Mouse (Mus musculus) ES-Bruce4 (cell line): ENCODE data around the gene Gstm1.

ENCODE experiments used
- CTCF ChIP-seq: IDR thresholded peaks from one replicate; pipeline ENCODE4 v1.8.1; 2011; ENCODE audit warnings: low read depth, low read length
- POLR2A ChIP-seq: IDR thresholded peaks from one replicate; pipeline ENCODE4 v1.8.1; 2011; ENCODE audit warnings: low read length; ENCODE audit not compliant: insufficient read depth

- TF ChIP-seq POLR2A, result no peak
- no peak for TF ChIP-seq CTCF
Observed at GRCm38 (mm10) chr3:108061420-108061819, 43.6 kb upstream of the Gstm1 start.
